Mouse (Mus musculus): ENCODE results near the gene Sptbn2.

- no peak for TF ChIP-seq POLR2A (IDR thresholded peaks at IDR 0.05; ENCODE audit: control insufficient read depth, extremely low read depth, insufficient read depth, low read length, poor library complexity)
- no peak for TF ChIP-seq CTCF (IDR thresholded peaks at IDR 0.05; ENCODE audit: borderline replicate concordance, control insufficient read depth, extremely low read depth, insufficient read depth, low read length, poor library complexity)
Observed at GRCm38 (mm10) chr19:4697121-4697520, 13.8 kb upstream of the Sptbn2 start.
